Mouse (Mus musculus): ENCODE results near the gene Tceal9. TPM values are rescaled to one million over a fixed set of nuclear protein-coding genes. Genes with fewer than 3 reads are reported as not detected.

Gene Tceal9
- total and polyA plus RNA-seq, 3 experiments: 79.9 to 197 (median 147) TPM

GRCm38 (mm10) chrX:136290817-136291281 is 46.0 kb downstream of the Tceal9 start:
- no peak overlapping the region for H3K4me3 ChIP-seq (replicated peaks in 1 of 3; ENCODE audit: low read depth in 2 of 3, low read length in 2 of 3, poor library complexity in 1 of 3)
- TF ChIP-seq TCF12 (IDR thresholded peaks at IDR 0.05; ENCODE audit: low read depth, low read length): no peak
- TF ChIP-seq GABPA (IDR thresholded peaks at IDR 0.05; ENCODE audit: insufficient replicate concordance, low read depth, low read length): no peak
- no peak for TF ChIP-seq ELF1 (IDR thresholded peaks at IDR 0.05; ENCODE audit: low read depth, low read length)
- TF ChIP-seq MEF2A (IDR thresholded peaks at IDR 0.05; ENCODE audit: borderline replicate concordance, low read depth, low read length): no peak
- TF ChIP-seq SMC3 (IDR thresholded peaks at IDR 0.05; ENCODE audit: low read depth, low read length): no peak
- no peak for TF ChIP-seq MYC (IDR thresholded peaks at IDR 0.05; ENCODE audit: low read depth, low read length)
- TF ChIP-seq CHD2 (IDR thresholded peaks at IDR 0.05; ENCODE audit: low read length): no peak
- no peak for TF ChIP-seq RAD21 (IDR thresholded peaks at IDR 0.05; ENCODE audit: low read depth, low read length)
- TF ChIP-seq USF1 (IDR thresholded peaks at IDR 0.05; ENCODE audit: low read depth, low read length): no peak
- TF ChIP-seq PAX5 (IDR thresholded peaks at IDR 0.05; ENCODE audit: low read length): no peak
- no peak for TF ChIP-seq KAT2A (IDR thresholded peaks at IDR 0.05; ENCODE audit: insufficient replicate concordance, low read length)
- no peak for TF ChIP-seq E2F4 (IDR thresholded peaks at IDR 0.05; ENCODE audit: insufficient replicate concordance, low read depth, low read length)
- no peak for TF ChIP-seq EP300 (IDR thresholded peaks at IDR 0.05; ENCODE audit: low read length)
- no peak for TF ChIP-seq NRF1 (IDR thresholded peaks at IDR 0.05; ENCODE audit: low read depth, low read length)
- TF ChIP-seq TBP (conservative IDR thresholded peaks at IDR 0.05; ENCODE audit: low read depth, low read length): no peak
- no peak overlapping the region for H3K27ac ChIP-seq (ENCODE audit: insufficient read depth, low read depth)
- H3K9ac ChIP-seq (ENCODE audit: insufficient read depth, low read depth): no peak overlapping the region
- no peaks in the 10 kb centered on the region for H3K36me3 ChIP-seq (replicated peaks in 1 of 2; ENCODE audit: control insufficient read depth in 1 of 2, insufficient read depth in 1 of 2, low read length in 1 of 2)
- no peaks in the 10 kb centered on the region for H3K79me2 ChIP-seq (replicated peaks; ENCODE audit: control insufficient read depth, extremely low read depth, insufficient read depth, poor library complexity, severe bottlenecking)
- in situ Hi-C loops (cut with MboI; ENCODE audit: low pct_ligation_motif_present, low pct_unique_long_range_greater_than_20kb, low sequenced_read_pairs) (no loop called here), dilution Hi-C loops (cut with MboI; ENCODE audit: extremely low pct_ligation_motif_present, extremely low pct_unique_long_range_greater_than_20kb, low sequenced_read_pairs) (no loop called here)
- no peak for DNase-seq (ENCODE audit: extremely low read depth)
- no peak overlapping the region for H3K4me2 ChIP-seq (ENCODE audit: insufficient read depth, low read depth, poor library complexity, severe bottlenecking)
- H3K4me1 ChIP-seq (ENCODE audit: control insufficient read depth in 1 of 2, insufficient read depth in 2 of 2): 0 out of 4 replicates have a peak, but pooled peaks cover 0 to 2% of the 10 kb centered on the region in 2 experiments
- no peaks in the 10 kb centered on the region for H3K9me3 ChIP-seq (replicated peaks; ENCODE audit: low read length)
- H3K27me3 ChIP-seq (replicated peaks): no peaks in the 10 kb centered on the region

Other genes starting within 250 kb of the Tceal9 start
- gene Arxes1, start 211.7 kb upstream of the Tceal9 start, total RNA-seq (2012; rRNA removed): not detected in 2 replicates
- not detected in 2 replicates for gene Arxes1, start 211.7 kb upstream of the Tceal9 start, total RNA-seq (2014; rRNA removed)
- not detected in 2 replicates for gene Arxes1, start 211.7 kb upstream of the Tceal9 start, polyA plus RNA-seq (2012; ENCODE audit: insufficient read length, low read depth)
- not detected in 2 replicates for gene Bex2, start 176.8 kb upstream of the Tceal9 start, total RNA-seq (2012; rRNA removed)
- not detected in 2 replicates for gene Bex2, start 176.8 kb upstream of the Tceal9 start, total RNA-seq (2014; rRNA removed)
- not detected in 2 replicates for gene Bex2, start 176.8 kb upstream of the Tceal9 start, polyA plus RNA-seq (2012; ENCODE audit: insufficient read length, low read depth)
- gene Nxf3, start 159.8 kb upstream of the Tceal9 start, total RNA-seq (2012; rRNA removed): 0.59 and 1.1 TPM in 2 replicates
- 0.19 TPM in 1 of 2 replicates, not detected in the other for gene Nxf3, start 159.8 kb upstream of the Tceal9 start, total RNA-seq (2014; rRNA removed)
- gene Nxf3, start 159.8 kb upstream of the Tceal9 start, polyA plus RNA-seq (2012; ENCODE audit: insufficient read length, low read depth): 0.13 TPM in 1 of 2 replicates, not detected in the other
- gene Bex4, start 106.1 kb upstream of the Tceal9 start, total RNA-seq (2012; rRNA removed): not detected in 2 replicates
- not detected in 2 replicates for gene Bex4, start 106.1 kb upstream of the Tceal9 start, total RNA-seq (2014; rRNA removed)
- not detected in 2 replicates for gene Bex4, start 106.1 kb upstream of the Tceal9 start, polyA plus RNA-seq (2012; ENCODE audit: insufficient read length, low read depth)
- gene Tceal8, start 72.7 kb upstream of the Tceal9 start, total RNA-seq (2012; rRNA removed): 5.8 and 7.0 TPM in 2 replicates
- 0.63 and 0.67 TPM in 2 replicates for gene Tceal8, start 72.7 kb upstream of the Tceal9 start, total RNA-seq (2014; rRNA removed)
- gene Tceal8, start 72.7 kb upstream of the Tceal9 start, polyA plus RNA-seq (2012; ENCODE audit: insufficient read length, low read depth): 1.1 and 1.3 TPM in 2 replicates
- gene Tceal5, start 41.2 kb upstream of the Tceal9 start, total RNA-seq (2012; rRNA removed): 0.30 TPM in 1 of 2 replicates, not detected in the other
- gene Tceal5, start 41.2 kb upstream of the Tceal9 start, total RNA-seq (2014; rRNA removed): not detected in 2 replicates
- gene Tceal5, start 41.2 kb upstream of the Tceal9 start, polyA plus RNA-seq (2012; ENCODE audit: insufficient read length, low read depth): not detected in 2 replicates
- not detected in 2 replicates for gene Tceal7, start 30.3 kb upstream of the Tceal9 start, total RNA-seq (2012; rRNA removed)
- gene Tceal7, start 30.3 kb upstream of the Tceal9 start, total RNA-seq (2014; rRNA removed): not detected in 2 replicates
- gene Tceal7, start 30.3 kb upstream of the Tceal9 start, polyA plus RNA-seq (2012; ENCODE audit: insufficient read length, low read depth): not detected in 2 replicates
- gene Bex1, start 29.6 kb upstream of the Tceal9 start, total RNA-seq (2012; rRNA removed): not detected in 2 replicates
- not detected in 2 replicates for gene Bex1, start 29.6 kb upstream of the Tceal9 start, total RNA-seq (2014; rRNA removed)
- gene Bex1, start 29.6 kb upstream of the Tceal9 start, polyA plus RNA-seq (2012; ENCODE audit: insufficient read length, low read depth): not detected in 2 replicates
- gene Bex3, start 25.2 kb downstream of the Tceal9 start, total RNA-seq (2012; rRNA removed): 118 and 124 TPM in 2 replicates
- 87.0 and 87.4 TPM in 2 replicates for gene Bex3, start 25.2 kb downstream of the Tceal9 start, total RNA-seq (2014; rRNA removed)
- gene Bex3, start 25.2 kb downstream of the Tceal9 start, polyA plus RNA-seq (2012; ENCODE audit: insufficient read length, low read depth): 228 and 235 TPM in 2 replicates